Mouse (Mus musculus) liver, adult 2 months (tissue): ENCODE measurements around the gene Tdg.

Source experiments
- CTCF ChIP-seq: fragments of 200-500 bp; IDR thresholded peaks from 2 replicates; pipeline ENCODE4 v1.5.1; 2011; ENCODE audit warnings: low read depth, low read length, control low read depth
- POLR2A ChIP-seq: fragments of 200-500 bp; IDR thresholded peaks from 2 replicates; pipeline ENCODE4 v1.6.1; 2011; ENCODE audit warnings: low read length, control low read depth; ENCODE audit not compliant: insufficient read depth; ENCODE audit errors: extremely low read depth

- no peak for TF ChIP-seq CTCF
- no peak for TF ChIP-seq POLR2A
Measured at GRCm38 (mm10) chr10:82631133-82631532, 1.5 kb downstream of the Tdg start.
